Mouse (Mus musculus) hindbrain, embryonic 11.5 days (tissue): ENCODE measurements around the gene 4921509C19Rik. TPM values are rescaled to one million over a fixed set of nuclear protein-coding genes. Genes with fewer than 3 reads are reported as not detected.
A peak's percentile ranks its signal among the peaks of the same experiment; 100 is the strongest.
"Not testable (repeated sequence)": the region's sequence is repeated elsewhere in the genome, so short reads cannot be mapped to it uniquely, and the experiment has no call there.

ENCODE experiments used
- ATAC-seq: fragments of 200-750 bp; cut with Nextera tagmentation; 2 replicates; pipeline ENCODE4 v1.8.0; 2017; ENCODE audit warnings: mild to moderate bottlenecking, moderate TSS enrichment, moderate library complexity; ENCODE audit not compliant: low FRiP score
- DNase-seq: peaks from one replicate; pipeline ENCODE4 v3.0.0-alpha.2; 2015; ENCODE audit warnings: low spot score
- H3K27ac ChIP-seq: fragments of 300-500 bp; sonication (generic); 2 replicates; pipeline ENCODE4 v1.5.1; 2014; ENCODE audit warnings: mild to moderate bottlenecking, low read depth, low read length
- H3K27me3 ChIP-seq: fragments of 300-500 bp; sonication (generic); 2 replicates; pipeline ENCODE4 v1.6.1; 2014; ENCODE audit warnings: mild to moderate bottlenecking, low read length, moderate library complexity, mixed read lengths; ENCODE audit not compliant: control insufficient read depth, insufficient read depth
- H3K36me3 ChIP-seq: fragments of 300-500 bp; sonication (generic); 2 replicates; pipeline ENCODE4 v1.6.1; 2014; ENCODE audit warnings: mild to moderate bottlenecking, low read length, moderate library complexity, mixed read lengths; ENCODE audit not compliant: control insufficient read depth, insufficient read depth
- H3K4me1 ChIP-seq: fragments of 300-500 bp; sonication (generic); replicated peaks from 2 replicates; pipeline ENCODE4 v1.6.1; 2014; ENCODE audit warnings: low read length, mixed read lengths; ENCODE audit not compliant: control insufficient read depth, insufficient read depth
- H3K4me2 ChIP-seq: fragments of 300-500 bp; sonication (generic); replicated peaks from 2 replicates; pipeline ENCODE4 v1.6.1; 2014; ENCODE audit warnings: mild to moderate bottlenecking, low read depth, low read length
- H3K4me3 ChIP-seq: fragments of 300-500 bp; sonication (generic); 2 replicates; pipeline ENCODE4 v1.5.1; 2014; ENCODE audit warnings: low read depth, low read length
- H3K9ac ChIP-seq: fragments of 300-500 bp; sonication (generic); 2 replicates; pipeline ENCODE4 v1.6.1; 2014; ENCODE audit warnings: low read depth, low read length
- H3K9me3 ChIP-seq: fragments of 300-500 bp; sonication (generic); 2 replicates; pipeline ENCODE4 v1.6.1; 2016; ENCODE audit warnings: low read length; ENCODE audit not compliant: control insufficient read depth
- WGBS: fragments of 180-500 bp; shearing (Covaris S2); extraction: QIAGEN DNeasy Blood & Tissue Kit; methylation state at CpG from one replicate; pipeline ENCODE4 v1.1.7; 2014; 5-methylcytosine and 5-hydroxymethylcytosine counted together
- polyA plus RNA-seq: library from polyadenylated mRNA; unstranded; fragments of >200 nt; fragmentation: Nextera tagmentation; extraction: Ambion mirVana; gene quantifications from 2 replicates; pipeline ENCODE4 v1.2.1, GENCODE M21; 2014

Gene 4921509C19Rik
- polyA plus RNA-seq, 1 experiment from 2014 or later: not detected

GRCm38 (mm10) chr2:151498358-151498757 lies 22.4 kb upstream of the 4921509C19Rik start:
- H3K36me3 ChIP-seq: no peaks in the 10 kb centered on the region
- DNase-seq: no peak
- H3K9me3 ChIP-seq: no peaks in the 10 kb centered on the region
- H3K27ac ChIP-seq: no peak overlapping the region
- no peak overlapping the region for H3K9ac ChIP-seq
- no peak overlapping the region for H3K4me2 ChIP-seq
- no peaks in the 10 kb centered on the region for H3K27me3 ChIP-seq
- H3K4me3 ChIP-seq: no peak overlapping the region
- ATAC-seq: no peak
- no peaks in the 10 kb centered on the region for H3K4me1 ChIP-seq
- WGBS: 57% methylated on average over 3 of the region's 3 CpGs

GRCm38 (mm10) chr2:151494035-151494803 lies 18.3 kb upstream of the 4921509C19Rik start, which contains the start of gene Nsfl1c:
TSS of gene Nsfl1c (plus strand) at chr2:151494182.
- ATAC-seq (peak; percentile 100), DNase-seq (peak; percentile 99)
- Histone ChIP-seq H3K36me3 (no peaks in the 10 kb centered on the region), H3K4me3 (peak within 1 kb of the TSS; percentile 91), H3K9ac (peak within 1 kb of the TSS; percentile 88), H3K27ac (0 out of 2 replicates have a peak within 1 kb of the TSS, but pooled peaks have one; percentile 10), H3K4me1 (no peaks in the 10 kb centered on the region), H3K9me3 (no peaks in the 10 kb centered on the region), H3K4me2 (peak within 1 kb of the TSS; percentile 74), H3K27me3 (no peaks in the 10 kb centered on the region)
- under 1% methylated on average over 70 of the region's 73 CpGs for WGBS

- Histone ChIP-seq H3K27me3 (no peaks in the 10 kb centered on the region), H3K4me3 (no peak overlapping the region), H3K9ac (no peak overlapping the region), H3K27ac (no peak overlapping the region), H3K4me2 (no peak overlapping the region), H3K9me3 (no peaks in the 10 kb centered on the region), H3K4me1 (no peaks in the 10 kb centered on the region), H3K36me3 (no peaks in the 10 kb centered on the region)
- ATAC-seq (no peak), DNase-seq (no peak)
Measured at GRCm38 (mm10) chr2:151486496-151486895, 10.5 kb upstream of the 4921509C19Rik start.

GRCm38 (mm10) chr2:151434971-151435370 lies 41.0 kb downstream of the 4921509C19Rik start:
- ATAC-seq, H3K9ac ChIP-seq, H3K4me2 ChIP-seq, DNase-seq, H3K36me3 ChIP-seq, H3K27ac ChIP-seq, H3K27me3 ChIP-seq, H3K4me1 ChIP-seq, H3K9me3 ChIP-seq, H3K4me3 ChIP-seq: not testable (repeated sequence)
- WGBS: 78% methylated on average over 4 of the region's 4 CpGs

GRCm38 (mm10) chr2:151434203-151434602 lies 41.8 kb downstream of the 4921509C19Rik start:
- not testable (repeated sequence) for H3K4me3 ChIP-seq, H3K4me2 ChIP-seq, H3K9ac ChIP-seq, H3K27me3 ChIP-seq, H3K4me1 ChIP-seq, H3K9me3 ChIP-seq, ATAC-seq, H3K36me3 ChIP-seq, DNase-seq, H3K27ac ChIP-seq
- 54% methylated on average over 4 of the region's 4 CpGs for WGBS

Other genes starting within 250 kb of the 4921509C19Rik start
- 294 and 295 TPM in 2 replicates for gene Nsfl1c, start 18.0 kb upstream of the 4921509C19Rik start, polyA plus RNA-seq
- gene Fkbp1a, start 66.3 kb upstream of the 4921509C19Rik start, polyA plus RNA-seq: 610 and 637 TPM in 2 replicates
- 0.94 and 1.4 TPM in 2 replicates for gene Sdcbp2, start 96.5 kb upstream of the 4921509C19Rik start, polyA plus RNA-seq
- 2.3 and 2.7 TPM in 2 replicates for gene Snph, start 156.4 kb upstream of the 4921509C19Rik start, polyA plus RNA-seq
- gene Rad21l, start 192.4 kb upstream of the 4921509C19Rik start, polyA plus RNA-seq: 0.17 TPM in 1 of 2 replicates, not detected in the other
- gene Tmem74b, start 225.9 kb upstream of the 4921509C19Rik start, polyA plus RNA-seq: 4.3 and 5.2 TPM in 2 replicates